Mouse (Mus musculus) adrenal gland, postnatal 36 days (tissue): ENCODE data around the gene Tacr2. TPM values are rescaled to one million over a fixed set of nuclear protein-coding genes. Genes with fewer than 3 reads are reported as not detected.

Source experiments
- DNase-seq, 2 experiments: peaks; one replicate each; pipeline ENCODE4 v3.0.0; 2021; ENCODE audit warnings: mixed read lengths in 1 of 2
- long read RNA-seq, 2 experiments: library from polyadenylated mRNA; stranded (forward); transcript quantifications; one replicate each; pipeline ENCODE4 v2.0.0; 2021; ENCODE audit warnings: borderline sequencing depth in 2 of 2
- total RNA-seq, 2 experiments: library from RNA; stranded (reverse); gene quantifications; 2 replicates each; pipeline ENCODE4 v1.2.3; 2021

The Tacr2 gene
- 10 to 100 TPM; 21.9 to 46.0 TPM for total RNA-seq
- long read RNA-seq, experiment 1, transcript Tacr2-201 (5 exons, 2,258 nt): major isoform, 43 of 60 reads
- long read RNA-seq, experiment 1, partial matches to known transcripts: 15 of 60 reads
- long read RNA-seq, experiment 1, other reads (novel, unspliced or antisense): 2 of 60 reads
- long read RNA-seq, experiment 2, transcript Tacr2-201 (5 exons, 2,258 nt): major isoform, 19 of 20 reads
- long read RNA-seq, experiment 2, partial matches to known transcripts: 0 of 20 reads
- long read RNA-seq, experiment 2, other reads (novel, unspliced or antisense): 1 of 20 reads

- DNase-seq: peak; percentile 80 to 85
These were observed at the start of gene Tacr2 for GRCm38 (mm10) chr10:62252000-62252488. Tacr2 (plus strand) TSS chr10:62252438.

- DNase-seq: peak; percentile 42 to 52
These were observed 49.7 kb upstream of the Tacr2 start for GRCm38 (mm10) chr10:62202574-62202973.

- peak in 1 of 2 experiments; percentile 44 for DNase-seq
These were observed 43.9 kb upstream of the Tacr2 start for GRCm38 (mm10) chr10:62208241-62208896.

GRCm38 (mm10) chr10:62211310-62211709 lies 40.9 kb upstream of the Tacr2 start:
- DNase-seq: peak; percentile 56 to 60

- no peak for DNase-seq
These were observed 37.0 kb upstream of the Tacr2 start for GRCm38 (mm10) chr10:62215169-62215616.

GRCm38 (mm10) chr10:62215633-62216032 lies 36.6 kb upstream of the Tacr2 start:
- no peak for DNase-seq

GRCm38 (mm10) chr10:62216595-62216994 lies 35.6 kb upstream of the Tacr2 start:
- peak; percentile 39 to 42 for DNase-seq

- peak; percentile 44 to 50 for DNase-seq
These were observed 35.0 kb upstream of the Tacr2 start for GRCm38 (mm10) chr10:62217196-62217595.

GRCm38 (mm10) chr10:62218044-62218788 lies 34.0 kb upstream of the Tacr2 start:
- DNase-seq: no peak

GRCm38 (mm10) chr10:62218789-62219172 lies 33.5 kb upstream of the Tacr2 start:
- no peak for DNase-seq

- no peak for DNase-seq
These were observed 31.3 kb upstream of the Tacr2 start for GRCm38 (mm10) chr10:62220732-62221514.

- DNase-seq: no peak
These were observed 30.6 kb upstream of the Tacr2 start for GRCm38 (mm10) chr10:62221647-62222046.

- no peak for DNase-seq
These were observed 29.5 kb upstream of the Tacr2 start for GRCm38 (mm10) chr10:62222777-62223176.

- DNase-seq: peak; percentile 41 to 60
These were observed 28.0 kb upstream of the Tacr2 start for GRCm38 (mm10) chr10:62224231-62224630.

GRCm38 (mm10) chr10:62225839-62226238 lies 26.4 kb upstream of the Tacr2 start:
- DNase-seq: no peak

- DNase-seq: peak in 1 of 2 experiments; percentile 45
These were observed 24.1 kb upstream of the Tacr2 start for GRCm38 (mm10) chr10:62228126-62228525.

- DNase-seq: peak; percentile 98 to 99
These were observed 21.4 kb upstream of the Tacr2 start, which contains the start of gene Tspan15 for GRCm38 (mm10) chr10:62230708-62231394. Tspan15 (minus strand) TSS chr10:62231251.

GRCm38 (mm10) chr10:62231395-62231732 lies 20.9 kb upstream of the Tacr2 start:
- no peak for DNase-seq

- peak in 1 of 2 experiments; percentile 41 for DNase-seq
These were observed 20.4 kb upstream of the Tacr2 start for GRCm38 (mm10) chr10:62231811-62232210.

- DNase-seq: no peak
These were observed 16.1 kb upstream of the Tacr2 start for GRCm38 (mm10) chr10:62236165-62236564.

- no peak for DNase-seq
These were observed 15.0 kb upstream of the Tacr2 start for GRCm38 (mm10) chr10:62237205-62237604.
